Mouse (Mus musculus): Measurements from ENCODE around the gene Irf2. TPM values are rescaled to one million over a fixed set of nuclear protein-coding genes. Genes with fewer than 3 reads are reported as not detected.
A peak's percentile ranks its signal among the peaks of the same experiment; 100 is the strongest.

The Irf2 gene
- polyA plus RNA-seq, 1 experiment from 2014 or later: 6.4 TPM

DNA sequence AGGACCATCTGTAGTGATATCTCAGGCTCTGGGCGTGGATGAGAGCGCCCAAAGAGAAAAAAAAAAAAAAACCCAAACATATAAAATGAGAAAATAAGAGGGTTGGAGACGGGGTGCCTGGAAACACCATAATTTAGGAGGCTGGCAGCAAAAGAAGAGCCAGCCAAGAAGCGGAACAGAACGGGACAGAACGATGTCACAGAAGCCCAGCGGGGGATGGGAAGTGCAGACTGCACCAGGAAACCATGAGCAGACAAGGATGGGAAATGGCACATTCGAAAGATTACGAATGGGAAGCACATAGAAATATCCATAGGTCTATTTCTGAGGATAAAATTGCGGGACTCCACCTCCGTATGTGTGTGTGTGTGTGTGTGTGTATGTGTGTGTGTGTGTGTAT, 4.0 kb upstream of the Irf2 start:
- ATAC-seq (ENCODE audit: low FRiP score, low TSS enrichment) (no peak), DNase-seq (no peak)
- 81% methylated on average over 11 of the region's 11 CpGs for WGBS
- no peaks in the 10 kb centered on the region for H3K9me3 ChIP-seq (ENCODE audit: control insufficient read depth, low read length)
- no peak overlapping the region for H3K27ac ChIP-seq (replicated peaks; ENCODE audit: low read depth, low read length)
- H3K9ac ChIP-seq (replicated peaks; ENCODE audit: low read length): no peak overlapping the region
- H3K36me3 ChIP-seq (ENCODE audit: control insufficient read depth, insufficient read depth, low read length): no peaks in the 10 kb centered on the region
- no peak overlapping the region for H3K4me3 ChIP-seq (replicated peaks; ENCODE audit: low read depth, low read length)
- H3K27me3 ChIP-seq (ENCODE audit: control insufficient read depth, insufficient read depth, low read length): no peaks in the 10 kb centered on the region
- H3K4me2 ChIP-seq (ENCODE audit: low read length): no peak overlapping the region
- H3K4me1 ChIP-seq (ENCODE audit: control insufficient read depth, insufficient read depth, low read length): no peaks in the 10 kb centered on the region

DNA sequence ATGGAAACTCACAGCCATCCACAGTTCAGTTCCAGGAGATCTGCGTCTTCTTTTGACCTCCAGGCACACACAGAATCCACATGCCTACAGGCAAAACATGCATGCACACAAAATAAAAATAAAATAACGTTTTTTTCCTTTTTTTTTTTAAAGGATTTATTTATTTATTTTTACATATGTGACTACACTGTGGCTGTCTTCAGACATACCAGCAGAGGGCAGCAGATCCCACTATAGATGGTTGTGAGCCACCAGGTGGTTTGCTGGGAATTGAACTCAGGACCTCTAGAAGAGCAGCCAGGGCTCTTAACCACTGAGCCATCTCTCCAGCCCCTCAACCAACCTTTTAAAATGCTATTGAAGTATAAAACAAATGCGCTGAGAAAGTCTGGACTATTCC, 3.3 kb upstream of the Irf2 start:
- Histone ChIP-seq H3K4me2 (ENCODE audit: low read length) (no peak overlapping the region), H3K36me3 (ENCODE audit: control insufficient read depth, insufficient read depth, low read length) (no peaks in the 10 kb centered on the region), H3K4me1 (ENCODE audit: control insufficient read depth, insufficient read depth, low read length) (no peaks in the 10 kb centered on the region), H3K9me3 (ENCODE audit: control insufficient read depth, low read length) (no peaks in the 10 kb centered on the region), H3K27me3 (ENCODE audit: control insufficient read depth, insufficient read depth, low read length) (no peaks in the 10 kb centered on the region), H3K4me3 (replicated peaks; ENCODE audit: low read depth, low read length) (no peak overlapping the region), H3K9ac (replicated peaks; ENCODE audit: low read length) (no peak overlapping the region), H3K27ac (replicated peaks; ENCODE audit: low read depth, low read length) (no peak overlapping the region)
- whole genome bisulfite sequencing: 81% methylated on average over 3 of the region's 3 CpGs
- no peak for DNase-seq
- ATAC-seq (ENCODE audit: low FRiP score, low TSS enrichment): no peak

DNA sequence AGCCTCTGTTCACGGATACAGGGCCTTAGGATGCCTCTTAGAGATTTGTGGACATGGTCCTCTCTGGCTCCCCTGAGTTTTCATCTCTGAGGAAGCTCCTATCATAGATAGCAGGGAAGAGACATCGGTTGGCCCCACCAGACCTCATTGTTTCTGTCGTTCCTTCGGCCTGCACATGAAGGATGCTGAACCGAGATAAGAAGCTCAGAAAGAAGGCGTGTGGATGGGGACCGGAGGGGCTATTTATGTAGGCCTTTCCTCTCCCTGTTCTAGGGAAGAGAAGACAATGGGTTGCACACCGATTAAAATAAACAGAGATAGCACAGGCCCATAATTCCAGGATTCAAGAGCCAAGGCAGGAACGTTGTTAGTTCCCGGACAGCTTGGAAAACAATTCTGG, 2.1 kb upstream of the Irf2 start:
- Histone ChIP-seq H3K4me3 (replicated peaks; ENCODE audit: low read depth, low read length) (no peak overlapping the region), H3K27me3 (ENCODE audit: control insufficient read depth, insufficient read depth, low read length) (no peaks in the 10 kb centered on the region), H3K27ac (replicated peaks; ENCODE audit: low read depth, low read length) (no peak overlapping the region), H3K9ac (replicated peaks; ENCODE audit: low read length) (no peak overlapping the region), H3K4me1 (ENCODE audit: control insufficient read depth, insufficient read depth, low read length) (peaks cover 5% of the 10 kb centered on the region), H3K9me3 (ENCODE audit: control insufficient read depth, low read length) (no peaks in the 10 kb centered on the region), H3K36me3 (ENCODE audit: control insufficient read depth, insufficient read depth, low read length) (no peaks in the 10 kb centered on the region), H3K4me2 (ENCODE audit: low read length) (no peak overlapping the region)
- no peak for DNase-seq
- ATAC-seq (ENCODE audit: low FRiP score, low TSS enrichment): no peak
- WGBS: 91% methylated on average over 10 of the region's 10 CpGs

DNA sequence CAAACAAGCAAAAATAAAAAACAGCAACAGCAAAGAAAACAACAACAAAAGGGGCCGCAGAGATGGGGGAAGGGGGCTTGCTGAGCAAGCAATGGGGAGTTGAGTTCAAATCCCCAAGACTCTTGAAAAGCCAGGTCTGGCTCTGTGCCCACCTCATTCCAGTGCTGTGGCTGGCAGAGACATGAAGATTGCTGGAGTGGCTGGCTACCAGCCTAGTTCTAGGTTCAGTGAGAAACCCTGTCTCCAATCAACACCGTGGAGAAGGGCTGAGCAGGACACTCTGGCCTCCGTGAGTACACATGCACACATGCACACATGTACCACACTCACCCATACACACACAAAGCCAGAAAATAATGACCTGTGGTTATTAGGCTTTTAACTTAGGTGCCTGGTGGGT, 1.6 kb upstream of the Irf2 start:
- no peak for DNase-seq
- Histone ChIP-seq H3K9me3 (ENCODE audit: control insufficient read depth, low read length) (no peaks in the 10 kb centered on the region), H3K27me3 (ENCODE audit: control insufficient read depth, insufficient read depth, low read length) (no peaks in the 10 kb centered on the region), H3K9ac (replicated peaks; ENCODE audit: low read length) (no peak overlapping the region), H3K4me3 (replicated peaks; ENCODE audit: low read depth, low read length) (no peak overlapping the region), H3K4me1 (ENCODE audit: control insufficient read depth, insufficient read depth, low read length) (peaks cover 5% of the 10 kb centered on the region), H3K4me2 (ENCODE audit: low read length) (no peak overlapping the region), H3K36me3 (ENCODE audit: control insufficient read depth, insufficient read depth, low read length) (no peaks in the 10 kb centered on the region), H3K27ac (replicated peaks; ENCODE audit: low read depth, low read length) (no peak overlapping the region)
- no peak for ATAC-seq (ENCODE audit: low FRiP score, low TSS enrichment)
- WGBS: 85% methylated on average over 3 of the region's 3 CpGs

DNA sequence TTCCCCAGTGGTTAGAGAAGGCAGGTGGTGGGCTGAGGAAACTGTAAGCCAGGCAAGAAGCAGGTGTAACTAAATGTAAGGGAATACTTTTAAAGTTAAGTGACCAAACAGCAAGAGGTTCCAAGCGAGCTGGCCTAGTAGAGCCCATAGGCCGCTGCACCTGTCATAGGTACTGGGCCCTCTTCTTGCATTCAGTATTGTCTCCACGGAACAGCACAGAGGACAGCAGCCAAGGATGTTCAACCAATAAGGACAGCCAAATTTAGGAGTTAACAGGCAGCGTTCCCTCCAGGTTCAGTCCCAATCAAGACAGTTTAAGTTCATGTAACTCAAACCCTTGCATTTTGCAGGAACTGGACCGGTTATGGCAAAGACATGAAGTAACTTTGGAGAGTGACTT, 931 bp upstream of the Irf2 start:
- DNase-seq (no peak), ATAC-seq (ENCODE audit: low FRiP score, low TSS enrichment) (no peak)
- WGBS: 35% methylated on average over 5 of the region's 5 CpGs
- Histone ChIP-seq H3K9ac (replicated peaks; ENCODE audit: low read length) (no peak overlapping the region), H3K27me3 (ENCODE audit: control insufficient read depth, insufficient read depth, low read length) (no peaks in the 10 kb centered on the region), H3K27ac (replicated peaks; ENCODE audit: low read depth, low read length) (no peak overlapping the region), H3K9me3 (ENCODE audit: control insufficient read depth, low read length) (no peaks in the 10 kb centered on the region), H3K4me2 (ENCODE audit: low read length) (peak overlapping the region; percentile 86), H3K36me3 (ENCODE audit: control insufficient read depth, insufficient read depth, low read length) (no peaks in the 10 kb centered on the region), H3K4me1 (ENCODE audit: control insufficient read depth, insufficient read depth, low read length) (peaks cover 5% of the 10 kb centered on the region), H3K4me3 (replicated peaks; ENCODE audit: low read depth, low read length) (peak overlapping the region; percentile 85; the same call in 1 of the 2 replicates)

DNA sequence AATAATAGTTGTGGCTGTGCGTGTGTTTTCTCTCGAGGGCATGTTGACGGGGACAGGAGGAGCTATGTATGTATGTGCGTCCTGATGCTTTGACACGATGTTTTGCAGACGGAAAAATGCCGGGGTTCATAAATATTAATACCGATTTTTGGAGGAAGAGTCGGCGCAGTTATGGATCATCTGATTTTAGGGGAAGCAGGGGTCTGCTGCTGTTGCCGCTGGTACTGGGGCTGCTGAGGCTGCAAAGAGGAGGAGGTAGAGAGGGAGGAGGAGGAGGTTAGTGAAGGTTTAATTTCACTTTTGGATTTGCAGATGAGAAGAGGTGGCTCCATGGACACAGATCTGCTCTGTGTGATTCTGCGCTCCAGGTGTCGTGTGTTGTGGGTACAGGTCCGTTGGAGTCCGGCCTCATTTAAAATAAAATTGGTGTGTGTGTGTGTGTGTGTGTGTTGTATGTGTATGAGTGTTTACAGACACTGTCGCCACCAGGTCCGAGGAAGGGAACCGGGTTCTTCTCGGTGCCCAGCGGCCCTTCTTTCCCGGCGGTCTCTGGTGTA, 502 bp downstream of the Irf2 start:
- H3K36me3 ChIP-seq (ENCODE audit: control insufficient read depth, insufficient read depth, low read length): no peaks in the 10 kb centered on the region
- peak overlapping the region; percentile 97 for H3K9ac ChIP-seq (replicated peaks; ENCODE audit: low read length)
- no peaks in the 10 kb centered on the region for H3K27me3 ChIP-seq (ENCODE audit: control insufficient read depth, insufficient read depth, low read length)
- H3K9me3 ChIP-seq (ENCODE audit: control insufficient read depth, low read length): no peaks in the 10 kb centered on the region
- DNase-seq (peak; percentile 61), ATAC-seq (ENCODE audit: low FRiP score, low TSS enrichment) (peak; percentile 35)
- 0% methylated on average over 22 of the region's 22 CpGs for WGBS
- H3K4me1 ChIP-seq (ENCODE audit: control insufficient read depth, insufficient read depth, low read length): peaks cover 5% of the 10 kb centered on the region
- H3K4me3 ChIP-seq (replicated peaks; ENCODE audit: low read depth, low read length): peak overlapping the region; percentile 85
- peak overlapping the region; percentile 86 for H3K4me2 ChIP-seq (ENCODE audit: low read length)
- peak overlapping the region; percentile 90 for H3K27ac ChIP-seq (replicated peaks; ENCODE audit: low read depth, low read length)

- under 1% methylated on average over 89 of the region's 97 CpGs for WGBS
- H3K27me3 ChIP-seq (ENCODE audit: control insufficient read depth, insufficient read depth, low read length): no peaks in the 10 kb centered on the region
- ATAC-seq (ENCODE audit: low FRiP score, low TSS enrichment) (peak; percentile 84), DNase-seq (peak; percentile 81)
- H3K9me3 ChIP-seq (ENCODE audit: control insufficient read depth, low read length): no peaks in the 10 kb centered on the region
- H3K4me3 ChIP-seq (replicated peaks; ENCODE audit: low read depth, low read length): peak overlapping the region; percentile 85
- H3K9ac ChIP-seq (replicated peaks; ENCODE audit: low read length): peak overlapping the region; percentile 97
- H3K4me2 ChIP-seq (ENCODE audit: low read length): peak overlapping the region; percentile 86
- no peaks in the 10 kb centered on the region for H3K36me3 ChIP-seq (ENCODE audit: control insufficient read depth, insufficient read depth, low read length)
- peaks cover 5% of the 10 kb centered on the region for H3K4me1 ChIP-seq (ENCODE audit: control insufficient read depth, insufficient read depth, low read length)
- H3K27ac ChIP-seq (replicated peaks; ENCODE audit: low read depth, low read length): peak overlapping the region; percentile 90
Observed at GRCm38 (mm10) chr8:46740513-46741280, 1.2 kb downstream of the Irf2 start.

DNA sequence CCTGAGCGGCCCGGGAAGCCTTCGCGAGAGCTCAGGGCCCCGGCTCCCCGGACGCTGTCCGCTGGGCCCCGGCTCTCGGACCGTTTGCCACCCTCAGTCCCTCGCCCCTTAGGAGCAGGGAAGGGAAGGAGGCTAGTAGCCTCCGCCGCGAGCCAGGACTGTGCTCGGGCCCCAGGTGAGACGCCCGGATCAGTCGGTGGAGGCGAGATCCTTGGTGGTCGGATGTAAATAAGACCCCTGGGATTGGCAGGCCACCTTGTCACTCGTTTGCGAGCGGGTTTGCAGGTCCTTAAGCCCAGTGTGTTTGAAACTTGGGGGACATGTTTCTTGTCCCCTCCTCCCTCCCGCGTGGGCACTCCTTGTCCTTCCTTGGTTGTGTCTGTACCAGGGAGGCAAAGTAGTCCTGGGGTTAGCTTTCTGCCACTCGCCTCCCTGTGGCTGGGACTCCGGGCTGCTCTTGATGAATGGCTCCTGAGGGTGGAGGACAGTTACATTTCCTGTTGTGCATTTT, 1.8 kb downstream of the Irf2 start:
- H3K4me1 ChIP-seq (ENCODE audit: control insufficient read depth, insufficient read depth, low read length): peaks cover 5% of the 10 kb centered on the region
- peak overlapping the region; percentile 85 for H3K4me3 ChIP-seq (replicated peaks; ENCODE audit: low read depth, low read length)
- 2% methylated on average over 28 of the region's 28 CpGs for WGBS
- peak overlapping the region; percentile 90 for H3K27ac ChIP-seq (replicated peaks; ENCODE audit: low read depth, low read length)
- no peaks in the 10 kb centered on the region for H3K27me3 ChIP-seq (ENCODE audit: control insufficient read depth, insufficient read depth, low read length)
- peak; percentile 74 for DNase-seq
- peak overlapping the region; percentile 86 for H3K4me2 ChIP-seq (ENCODE audit: low read length)
- H3K36me3 ChIP-seq (ENCODE audit: control insufficient read depth, insufficient read depth, low read length): no peaks in the 10 kb centered on the region
- H3K9ac ChIP-seq (replicated peaks; ENCODE audit: low read length): peak overlapping the region; percentile 97
- ATAC-seq (ENCODE audit: low FRiP score, low TSS enrichment): 0 out of 2 replicates have a peak, but pooled peaks have one; percentile 21
- no peaks in the 10 kb centered on the region for H3K9me3 ChIP-seq (ENCODE audit: control insufficient read depth, low read length)

Data from midbrain, embryonic 14.5 days (tissue).